Mouse (Mus musculus) neural tube, embryonic 14.5 days (tissue): Measurements from ENCODE around the gene Slc29a1. TPM values are rescaled to one million over a fixed set of nuclear protein-coding genes. Genes with fewer than 3 reads are reported as not detected.
"Not testable (repeated sequence)": the region's sequence is repeated elsewhere in the genome, so short reads cannot be mapped to it uniquely, and the experiment has no call there.

Experiments used
- ATAC-seq: fragments of 200-750 bp; cut with Nextera tagmentation; 2 replicates; pipeline ENCODE4 v1.8.0; 2017; ENCODE audit warnings: low read depth, mild to moderate bottlenecking, moderate TSS enrichment, moderate library complexity
- H3K27ac ChIP-seq: fragments of 300-500 bp; sonication (generic); 2 replicates; pipeline ENCODE4 v1.5.1; 2014; ENCODE audit warnings: low read depth, mild to moderate bottlenecking, control low read depth, low read length, moderate library complexity, mixed read lengths
- H3K27me3 ChIP-seq: fragments of 300-500 bp; sonication (generic); 2 replicates; pipeline ENCODE4 v1.6.1; 2014; ENCODE audit warnings: low read length; ENCODE audit not compliant: control insufficient read depth, insufficient read depth
- H3K36me3 ChIP-seq: fragments of 300-500 bp; sonication (generic); 2 replicates; pipeline ENCODE4 v1.6.1; 2014; ENCODE audit warnings: low read length, mixed read lengths; ENCODE audit not compliant: control insufficient read depth, insufficient read depth
- H3K4me1 ChIP-seq: fragments of 300-500 bp; sonication (generic); 2 replicates; pipeline ENCODE4 v1.6.1; 2014; ENCODE audit warnings: low read length; ENCODE audit not compliant: control insufficient read depth, insufficient read depth
- H3K4me2 ChIP-seq: fragments of 300-500 bp; sonication (generic); 2 replicates; pipeline ENCODE4 v1.6.1; 2014; ENCODE audit warnings: mild to moderate bottlenecking, low read depth, low read length, control low read depth
- H3K4me3 ChIP-seq: fragments of 300-500 bp; sonication (generic); 2 replicates; pipeline ENCODE4 v1.5.1; 2014; ENCODE audit warnings: low read depth, low read length, control low read depth, mixed read lengths
- H3K9ac ChIP-seq: fragments of 300-500 bp; sonication (generic); replicated peaks from 2 replicates; pipeline ENCODE4 v1.6.1; 2014; ENCODE audit warnings: low read depth, mild to moderate bottlenecking, control low read depth, low read length, mixed read lengths
- H3K9me3 ChIP-seq: fragments of 300-500 bp; sonication (generic); 2 replicates; pipeline ENCODE4 v1.6.1; 2016; ENCODE audit warnings: low read length; ENCODE audit not compliant: control insufficient read depth
- WGBS: fragments of 180-500 bp; shearing (Covaris S2); extraction: QIAGEN DNeasy Blood & Tissue Kit; methylation state at CpG from one replicate; pipeline ENCODE4 v1.1.7; 2014; 5-methylcytosine and 5-hydroxymethylcytosine counted together
- polyA plus RNA-seq: library from polyadenylated mRNA; unstranded; fragments of >200 nt; fragmentation: Nextera tagmentation; extraction: Ambion mirVana; gene quantifications from 2 replicates; pipeline ENCODE4 v1.2.1, GENCODE M21; 2014

Slc29a1 gene
- polyA plus RNA-seq, 1 experiment from 2014 or later, result 29.1 TPM

DNA sequence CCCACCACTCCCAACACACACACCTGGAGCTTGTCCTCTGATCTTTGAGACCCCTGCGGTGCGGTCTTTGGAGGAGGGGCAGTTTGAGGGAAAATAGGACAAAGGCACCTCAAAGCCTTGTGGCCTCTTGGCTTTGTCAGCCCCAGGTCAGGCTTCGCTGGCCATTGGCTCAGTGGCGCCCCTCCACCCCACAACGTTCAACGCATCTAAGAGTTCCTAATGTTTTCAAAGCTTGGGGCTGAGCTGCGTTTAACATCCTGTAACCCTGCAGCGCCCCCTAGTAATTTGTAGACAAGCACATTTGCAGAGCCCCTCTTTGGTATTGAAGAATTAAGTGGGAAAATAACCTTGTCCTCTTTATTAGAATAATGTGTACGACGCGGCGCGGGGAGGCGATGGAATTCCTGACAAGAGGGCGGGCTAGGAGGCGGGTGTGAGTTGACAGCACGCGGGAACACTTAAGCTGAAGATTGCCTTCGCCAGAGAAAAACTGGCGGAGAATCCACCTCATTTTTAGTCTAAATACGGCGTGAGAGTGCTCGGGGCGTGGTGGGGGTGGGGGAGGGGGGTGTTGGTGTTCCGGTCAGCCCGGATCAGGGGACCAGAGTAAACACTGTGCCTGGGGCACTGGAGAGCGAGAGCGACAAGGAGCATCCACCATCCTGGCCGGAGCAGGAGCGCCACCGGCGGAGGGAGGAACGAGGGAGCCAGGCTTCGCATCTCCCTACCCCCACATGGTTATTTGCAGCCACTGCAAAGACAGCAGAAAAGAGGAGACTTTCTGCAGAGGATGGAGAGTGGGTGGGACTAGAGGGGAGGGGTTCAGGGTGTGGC, 30.7 kb upstream of the Slc29a1 start:
- Histone ChIP-seq H3K4me1 (0 out of 2 replicates have a peak, but pooled peaks cover 5% of the 10 kb centered on the region), H3K4me3 (peak overlapping the region; percentile 36), H3K9ac (peak overlapping the region; percentile 59), H3K36me3 (no peaks in the 10 kb centered on the region), H3K4me2 (peak overlapping the region; percentile 75), H3K27ac (peak overlapping the region; percentile 80), H3K27me3 (no peaks in the 10 kb centered on the region), H3K9me3 (no peaks in the 10 kb centered on the region)
- peak; percentile 87 for ATAC-seq
- WGBS, result 2% methylated on average over 34 of the region's 34 CpGs

DNA sequence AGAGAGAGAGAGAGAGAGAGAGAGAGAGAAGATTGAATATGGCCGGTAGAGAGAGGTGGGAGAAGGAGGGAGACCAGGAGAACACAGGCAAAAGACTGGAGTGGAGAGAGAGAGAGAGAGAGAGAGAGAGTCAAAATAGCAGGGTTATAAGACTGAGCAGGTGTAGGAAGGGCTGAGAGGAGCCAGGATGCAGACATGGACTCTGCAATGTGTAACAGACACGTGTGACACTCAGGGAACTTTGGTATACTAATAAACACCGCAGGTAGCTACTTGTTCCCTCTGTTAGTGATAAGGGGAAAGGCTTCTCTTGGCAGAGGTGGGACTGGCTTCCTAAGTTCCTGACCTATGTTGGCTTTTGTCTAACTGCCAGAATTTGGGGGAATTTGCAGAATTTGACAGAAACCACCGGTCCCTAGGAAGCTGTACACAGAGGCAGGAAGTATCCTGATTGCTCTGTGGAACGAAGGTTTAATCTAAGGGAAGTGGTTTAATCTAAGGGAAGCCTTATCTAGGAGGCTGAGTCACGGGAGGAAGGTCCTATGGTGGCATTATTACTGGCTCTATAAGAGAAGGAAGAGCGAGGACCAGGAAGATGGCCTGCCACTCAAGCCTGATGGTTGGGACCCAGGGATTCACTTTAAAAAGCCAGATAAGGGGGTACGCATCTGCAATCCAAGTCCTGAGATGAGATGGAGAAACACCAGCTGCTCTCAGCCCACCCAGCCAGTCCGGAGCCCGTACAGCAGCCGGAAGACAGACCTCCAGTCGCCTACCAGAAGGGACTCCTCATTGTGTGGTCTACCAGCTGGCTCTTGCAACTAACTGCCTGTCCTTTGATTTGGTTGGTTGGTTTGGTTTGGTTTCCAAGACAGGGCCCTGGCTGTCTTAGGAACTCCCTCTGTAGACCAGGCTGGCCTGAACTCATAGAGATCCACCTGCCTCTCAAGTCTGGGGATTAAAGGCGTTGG, 29.8 kb upstream of the Slc29a1 start:
- H3K9ac ChIP-seq, result no peak overlapping the region
- WGBS, result 71% methylated on average over 13 of the region's 13 CpGs
- H3K4me2 ChIP-seq, result peak overlapping the region; percentile 75
- no peak overlapping the region; the same call in 1 of the 2 replicates for H3K27ac ChIP-seq
- H3K36me3 ChIP-seq, result no peaks in the 10 kb centered on the region
- ATAC-seq, result peak; percentile 10; the same call in 1 of the 2 replicates
- 0 out of 2 replicates have a peak, but pooled peaks cover 5% of the 10 kb centered on the region for H3K4me1 ChIP-seq
- no peaks in the 10 kb centered on the region for H3K9me3 ChIP-seq
- H3K27me3 ChIP-seq, result no peaks in the 10 kb centered on the region
- peak overlapping the region; percentile 36; the same call in 1 of the 2 replicates for H3K4me3 ChIP-seq

DNA sequence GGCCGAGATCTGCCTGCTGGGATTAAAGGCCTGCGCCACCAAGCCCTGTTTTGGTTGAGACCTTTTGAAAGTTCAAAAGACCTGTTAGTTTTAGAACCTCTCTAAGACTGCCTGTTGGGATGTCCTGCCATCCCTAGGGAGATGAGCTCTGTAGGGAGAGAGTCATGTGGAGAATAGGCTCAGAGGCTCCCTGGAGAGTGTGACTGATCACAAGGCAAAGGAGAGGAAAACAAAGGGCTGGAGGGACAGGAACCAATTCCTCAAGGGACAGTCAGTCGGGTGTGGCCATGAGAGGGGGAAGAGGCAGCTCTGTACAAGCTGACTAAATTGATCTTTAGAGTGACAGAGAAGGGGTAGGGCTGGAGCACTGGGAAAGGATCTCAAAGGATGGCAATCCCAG, 28.8 kb upstream of the Slc29a1 start:
- Histone ChIP-seq H3K4me1 (0 out of 2 replicates have a peak, but pooled peaks cover 5% of the 10 kb centered on the region), H3K4me3 (no peak overlapping the region), H3K36me3 (no peaks in the 10 kb centered on the region), H3K27me3 (no peaks in the 10 kb centered on the region), H3K9me3 (no peaks in the 10 kb centered on the region), H3K27ac (no peak overlapping the region), H3K9ac (no peak overlapping the region), H3K4me2 (no peak overlapping the region)
- ATAC-seq, result no peak
- WGBS, result 28% methylated on average over 3 of the region's 3 CpGs

DNA sequence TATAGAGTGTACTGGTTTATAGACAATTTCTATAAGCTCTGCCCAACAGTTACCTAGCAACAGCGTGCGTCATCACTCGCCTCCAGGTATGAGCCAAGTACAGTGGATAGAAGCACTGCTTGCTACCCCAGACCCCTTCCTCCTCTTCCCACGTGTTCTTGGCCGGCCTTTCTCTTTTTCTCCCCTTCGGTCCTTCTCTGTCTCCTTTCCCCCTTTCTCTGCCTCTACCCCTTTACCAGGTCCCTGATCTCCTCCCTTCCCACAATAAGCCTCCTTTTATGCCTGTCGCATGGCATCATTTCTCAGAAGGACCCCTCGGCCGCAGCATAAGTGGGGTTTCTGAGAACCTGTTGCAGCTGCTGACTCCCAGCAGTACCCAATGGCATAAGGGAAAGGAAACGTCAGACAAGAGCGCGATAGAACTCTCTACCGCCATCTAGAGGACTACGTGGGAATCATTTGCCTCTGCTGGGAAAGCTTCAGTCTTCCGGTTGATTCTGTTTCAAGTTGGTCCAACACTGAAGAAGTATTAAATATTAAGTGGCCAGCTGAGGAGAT, 27.2 kb upstream of the Slc29a1 start:
- no peaks in the 10 kb centered on the region for H3K36me3 ChIP-seq
- H3K4me1 ChIP-seq, result 0 out of 2 replicates have a peak, but pooled peaks cover 5% of the 10 kb centered on the region
- no peak overlapping the region for H3K27ac ChIP-seq
- no peak overlapping the region for H3K4me2 ChIP-seq
- ATAC-seq, result peak; percentile 47; the same call in 1 of the 2 replicates
- H3K27me3 ChIP-seq, result no peaks in the 10 kb centered on the region
- no peaks in the 10 kb centered on the region for H3K9me3 ChIP-seq
- no peak overlapping the region for H3K4me3 ChIP-seq
- 32% methylated on average over 15 of the region's 15 CpGs for WGBS
- no peak overlapping the region for H3K9ac ChIP-seq

DNA sequence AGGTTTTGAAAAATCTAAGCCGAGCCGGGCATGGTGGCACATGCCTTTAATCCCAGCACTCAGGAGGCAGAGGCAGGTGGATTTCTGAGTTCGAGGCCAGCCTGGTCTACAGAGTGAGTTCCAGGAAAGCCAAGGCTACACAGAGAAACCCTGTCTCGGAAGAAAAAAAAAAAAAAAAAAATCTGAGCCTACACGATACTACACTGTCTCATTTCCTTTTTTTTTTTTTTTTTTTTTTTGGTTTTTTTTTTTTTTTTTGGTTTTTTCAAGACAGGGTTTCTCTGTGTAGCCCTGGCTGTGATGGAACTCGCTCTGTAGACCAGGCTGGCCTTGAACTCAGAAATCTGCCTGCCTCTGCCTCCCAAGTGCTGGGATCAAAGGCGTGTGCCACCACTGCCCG, 24.0 kb upstream of the Slc29a1 start:
- H3K4me1 ChIP-seq, H3K27me3 ChIP-seq, H3K9ac ChIP-seq, H3K4me2 ChIP-seq, H3K9me3 ChIP-seq, H3K27ac ChIP-seq, ATAC-seq, H3K36me3 ChIP-seq, H3K4me3 ChIP-seq: not testable (repeated sequence)
- WGBS, result 93% methylated on average over 8 of the region's 8 CpGs

DNA sequence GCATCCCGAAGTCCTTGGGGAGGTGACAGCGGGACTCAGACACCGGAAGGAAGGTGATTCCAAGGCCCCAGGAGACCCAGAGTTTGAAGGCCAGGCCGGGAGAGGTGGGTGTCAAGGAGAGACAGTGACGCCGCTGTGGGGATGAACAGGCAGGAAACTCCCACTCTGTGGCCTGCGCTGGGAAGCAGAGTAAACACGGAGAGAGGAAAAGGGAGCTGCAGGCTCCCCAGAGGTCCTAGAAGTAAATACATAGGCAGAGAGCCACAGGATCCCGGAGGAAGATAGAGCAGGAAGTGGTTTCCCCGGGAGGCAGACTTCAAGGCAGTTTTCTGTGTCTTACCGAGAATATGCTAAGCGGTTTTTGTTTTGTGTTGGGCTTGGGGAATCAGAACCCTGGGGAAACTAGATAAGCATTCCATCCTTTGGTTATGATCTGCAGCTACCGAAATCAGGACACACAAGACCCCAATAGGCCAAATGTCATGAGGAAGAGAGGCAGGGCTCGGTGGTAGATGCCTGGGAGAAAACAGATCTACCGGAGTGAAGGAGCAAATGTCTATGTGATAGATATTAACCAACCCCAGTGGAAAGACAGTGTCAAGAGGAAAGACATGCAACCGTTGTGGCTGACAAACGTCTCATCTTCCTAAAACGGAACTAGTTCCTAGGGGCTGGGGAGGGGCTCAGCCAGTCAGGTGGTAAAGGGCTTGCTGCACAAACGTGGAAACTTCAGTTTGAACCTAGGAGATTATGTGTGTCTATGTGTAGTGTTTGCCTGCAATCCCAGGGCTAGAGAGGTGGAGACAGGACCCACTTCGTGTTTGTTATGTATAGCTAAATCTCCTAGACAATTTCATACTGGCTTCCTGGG, 20.2 kb upstream of the Slc29a1 start:
- H3K9ac ChIP-seq, result no peak overlapping the region

DNA sequence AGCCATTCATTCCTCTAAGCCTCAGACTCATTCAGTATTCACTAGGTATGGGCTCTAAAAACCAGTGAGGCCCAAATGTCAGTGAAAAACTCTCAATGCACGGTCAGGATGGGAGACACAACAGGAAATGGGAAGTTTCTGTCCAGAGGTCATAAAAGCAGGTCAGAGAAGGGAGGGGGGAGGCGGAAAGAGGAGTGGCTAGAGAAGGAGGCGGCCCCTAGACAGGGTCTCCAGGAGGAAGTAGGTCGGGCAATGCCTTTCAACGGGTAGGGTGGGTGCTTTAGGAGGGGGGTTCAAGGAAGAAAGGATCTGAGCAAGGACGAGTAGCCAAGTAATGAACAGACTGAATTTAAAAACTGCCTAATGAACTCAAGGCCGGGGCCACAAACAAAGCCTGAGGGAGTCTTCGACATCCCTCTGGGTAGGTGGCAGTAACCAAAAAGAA, 19.6 kb upstream of the Slc29a1 start:
- no peak for ATAC-seq
- Histone ChIP-seq H3K27me3 (no peaks in the 10 kb centered on the region), H3K36me3 (no peaks in the 10 kb centered on the region), H3K9me3 (no peaks in the 10 kb centered on the region), H3K4me3 (no peak overlapping the region), H3K27ac (peak overlapping the region; percentile 19; the same call in 1 of the 2 replicates), H3K4me2 (no peak overlapping the region), H3K9ac (no peak overlapping the region), H3K4me1 (no peaks in the 10 kb centered on the region)
- WGBS, result 7% methylated on average over 8 of the region's 8 CpGs

More for the DNA sequence above, 20.2 kb upstream of the Slc29a1 start:
- no peaks in the 10 kb centered on the region for H3K4me1 ChIP-seq
- ATAC-seq, result no peak
- H3K36me3 ChIP-seq, result no peaks in the 10 kb centered on the region
- peak overlapping the region; percentile 19; the same call in 1 of the 2 replicates for H3K27ac ChIP-seq
- no peaks in the 10 kb centered on the region for H3K27me3 ChIP-seq
- H3K9me3 ChIP-seq, result no peaks in the 10 kb centered on the region
- 28% methylated on average over 20 of the region's 20 CpGs for WGBS
- no peak overlapping the region; the same call in 1 of the 2 replicates for H3K4me2 ChIP-seq
- no peak overlapping the region for H3K4me3 ChIP-seq

DNA sequence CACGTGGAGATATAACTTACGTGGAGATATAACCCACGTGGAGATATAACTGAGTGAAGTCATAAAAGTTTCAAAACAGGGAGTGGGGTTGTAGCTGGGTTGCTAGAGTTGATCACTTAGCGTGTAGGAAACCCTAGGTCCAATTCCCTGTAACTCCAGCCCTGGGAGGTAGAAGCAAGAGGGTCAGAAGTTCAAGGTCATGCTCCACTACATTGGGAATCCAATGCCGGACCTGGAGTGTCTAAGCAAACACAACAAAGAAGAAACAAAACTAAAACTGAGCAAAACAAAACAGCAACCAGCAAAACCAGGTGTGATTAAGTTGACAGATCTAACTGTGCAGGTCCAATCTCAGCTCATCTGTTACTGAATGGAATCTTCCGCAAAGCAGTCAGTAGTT, 18.2 kb upstream of the Slc29a1 start:
- Histone ChIP-seq H3K4me3 (no peak overlapping the region), H3K27me3 (no peaks in the 10 kb centered on the region), H3K9me3 (no peaks in the 10 kb centered on the region), H3K4me1 (no peaks in the 10 kb centered on the region), H3K36me3 (no peaks in the 10 kb centered on the region), H3K4me2 (no peak overlapping the region), H3K9ac (no peak overlapping the region), H3K27ac (no peak overlapping the region)
- 93% methylated on average over 6 of the region's 6 CpGs for WGBS
- ATAC-seq, result no peak
